Mouse (Mus musculus): Measurements from ENCODE around the gene Cetn3.

Gene Cetn3

GRCm38 (mm10) chr13:81782971-81783404 is at the start of gene Cetn3:
Gene Cetn3 (plus strand): TSS chr13:81783077.
- peak; percentile 95 for DNase-seq (ENCODE audit: extremely low read depth, low read depth)

GRCm38 (mm10) chr13:81736606-81737005 is 46.3 kb upstream of the Cetn3 start:
- no peak for DNase-seq (ENCODE audit: extremely low read depth, low read depth)

- peak; percentile 52 for DNase-seq (ENCODE audit: extremely low read depth, low read depth)
These were observed 42.0 kb upstream of the Cetn3 start for GRCm38 (mm10) chr13:81740898-81741297.

GRCm38 (mm10) chr13:81743391-81744091 is 39.3 kb upstream of the Cetn3 start:
- no peak for DNase-seq (ENCODE audit: extremely low read depth, low read depth)

- no peak for DNase-seq (ENCODE audit: extremely low read depth, low read depth)
These were observed 38.8 kb upstream of the Cetn3 start for GRCm38 (mm10) chr13:81744092-81744396.

GRCm38 (mm10) chr13:81754878-81755277 is 28.0 kb upstream of the Cetn3 start:
- DNase-seq (ENCODE audit: extremely low read depth, low read depth) = no peak

GRCm38 (mm10) chr13:81755324-81755723 is 27.6 kb upstream of the Cetn3 start:
- no peak for DNase-seq (ENCODE audit: extremely low read depth, low read depth)

GRCm38 (mm10) chr13:81757058-81757660 is 25.7 kb upstream of the Cetn3 start:
- DNase-seq (ENCODE audit: extremely low read depth, low read depth) = no peak

GRCm38 (mm10) chr13:81760379-81760778 is 22.5 kb upstream of the Cetn3 start:
- DNase-seq (ENCODE audit: extremely low read depth, low read depth) = peak; percentile 52

- DNase-seq (ENCODE audit: extremely low read depth, low read depth) = peak; percentile 54
These were observed 21.2 kb upstream of the Cetn3 start for GRCm38 (mm10) chr13:81761566-81762186.

- no peak for DNase-seq (ENCODE audit: extremely low read depth, low read depth)
These were observed 18.7 kb upstream of the Cetn3 start for GRCm38 (mm10) chr13:81764173-81764572.

GRCm38 (mm10) chr13:81767038-81767659 is 15.7 kb upstream of the Cetn3 start:
- peak; percentile 36 for DNase-seq (ENCODE audit: extremely low read depth, low read depth)

GRCm38 (mm10) chr13:81776217-81776616 is 6.7 kb upstream of the Cetn3 start:
- no peak for DNase-seq (ENCODE audit: extremely low read depth, low read depth)

GRCm38 (mm10) chr13:81782475-81782874 is 402 bp upstream of the Cetn3 start:
- DNase-seq (ENCODE audit: extremely low read depth, low read depth) = peak; percentile 65

GRCm38 (mm10) chr13:81783405-81784342 is 797 bp downstream of the Cetn3 start:
- DNase-seq (ENCODE audit: extremely low read depth, low read depth) = peak; percentile 91

- no peak for DNase-seq (ENCODE audit: extremely low read depth, low read depth)
These were observed 3.0 kb downstream of the Cetn3 start for GRCm38 (mm10) chr13:81785766-81786480.

GRCm38 (mm10) chr13:81790160-81790559 is 7.3 kb downstream of the Cetn3 start:
- no peak for DNase-seq (ENCODE audit: extremely low read depth, low read depth)

- no peak for DNase-seq (ENCODE audit: extremely low read depth, low read depth)
These were observed 9.0 kb downstream of the Cetn3 start for GRCm38 (mm10) chr13:81791861-81792260.

GRCm38 (mm10) chr13:81793850-81794249 is 11.0 kb downstream of the Cetn3 start:
- peak; percentile 42 for DNase-seq (ENCODE audit: extremely low read depth, low read depth)

- DNase-seq (ENCODE audit: extremely low read depth, low read depth) = peak; percentile 35
These were observed 18.2 kb downstream of the Cetn3 start for GRCm38 (mm10) chr13:81801121-81801520.
